Mouse (Mus musculus) forebrain, postnatal 0 days (tissue): ENCODE measurements at regions not wholly inside any gene's neighbourhood (a gene's known extent, or its start where the extent isn't known, plus 50 kb on each side); places are given as distances from the start of the nearest gene placed in this dataset.
"Not testable (repeated sequence)": the region's sequence is repeated elsewhere in the genome, so short reads cannot be mapped to it uniquely, and the experiment has no call there.

Source experiments
- ATAC-seq: fragments of 200-750 bp; cut with Nextera tagmentation; 2 replicates; pipeline ENCODE4 v1.8.0; 2017; ENCODE audit warnings: mild to moderate bottlenecking, moderate library complexity
- DNase-seq: peaks from one replicate; pipeline ENCODE4 v3.0.0-alpha.2; 2015
- H3K27ac ChIP-seq: fragments of 300-500 bp; sonication (generic); 2 replicates; pipeline ENCODE4 v1.5.1; 2014; ENCODE audit warnings: low read depth, mild to moderate bottlenecking, antibody characterized with exemption, low read length, moderate library complexity, mixed read lengths
- H3K27me3 ChIP-seq: fragments of 300-500 bp; sonication (generic); 2 replicates; pipeline ENCODE4 v1.6.1; 2014; ENCODE audit warnings: mild to moderate bottlenecking, low read length, mixed read lengths; ENCODE audit not compliant: insufficient read depth
- H3K36me3 ChIP-seq: fragments of 300-500 bp; sonication (generic); 2 replicates; pipeline ENCODE4 v1.6.1; 2014; ENCODE audit warnings: mild to moderate bottlenecking, moderate library complexity; ENCODE audit not compliant: insufficient read depth
- H3K4me1 ChIP-seq: fragments of 300-500 bp; sonication (generic); 2 replicates; pipeline ENCODE4 v1.6.1; 2014; ENCODE audit warnings: antibody characterized with exemption; ENCODE audit not compliant: insufficient read depth
- H3K4me2 ChIP-seq: fragments of 300-500 bp; sonication (generic); 2 replicates; pipeline ENCODE4 v1.6.1; 2014; ENCODE audit warnings: low read depth, mild to moderate bottlenecking, moderate library complexity
- H3K4me3 ChIP-seq: fragments of 300-500 bp; sonication (generic); 2 replicates; pipeline ENCODE4 v1.5.1; 2014; ENCODE audit warnings: low read depth, low read length, mixed read lengths
- H3K9ac ChIP-seq: fragments of 300-500 bp; sonication (generic); 2 replicates; pipeline ENCODE4 v1.6.1; 2014; ENCODE audit warnings: mild to moderate bottlenecking
- H3K9me3 ChIP-seq: fragments of 300-500 bp; sonication (generic); 2 replicates; pipeline ENCODE4 v1.6.1; 2016; ENCODE audit warnings: low read length
- CTCF ChIP-seq: sonication (generic); IDR thresholded peaks from 2 replicates; pipeline ENCODE4 v1.5.1; 2016; ENCODE audit warnings: antibody characterized with exemption, control low read depth, low read depth
- WGBS: fragments of 180-500 bp; shearing (Covaris S2); extraction: QIAGEN DNeasy Blood & Tissue Kit; methylation state at CpG from one replicate; pipeline ENCODE4 v1.1.7; 2014; 5-methylcytosine and 5-hydroxymethylcytosine counted together

- Histone ChIP-seq H3K9ac (no peak overlapping the region), H3K27ac (no peak overlapping the region), H3K36me3 (no peaks in the 10 kb centered on the region), H3K27me3 (no peaks in the 10 kb centered on the region), H3K4me3 (no peak overlapping the region), H3K4me2 (no peak overlapping the region), H3K9me3 (no peaks in the 10 kb centered on the region), H3K4me1 (no peaks in the 10 kb centered on the region)
- DNase-seq: no peak
- no peak for ATAC-seq
- TF ChIP-seq CTCF: no peak
- 77% methylated on average over 3 of the region's 3 CpGs for WGBS
Observed at GRCm38 (mm10) chr5:3219770-3220169, 121.5 kb upstream of the Cdk6 start.

- H3K9ac ChIP-seq, H3K4me3 ChIP-seq, H3K4me1 ChIP-seq, H3K27me3 ChIP-seq, H3K27ac ChIP-seq, ATAC-seq, H3K36me3 ChIP-seq, H3K4me2 ChIP-seq, H3K9me3 ChIP-seq: not testable (repeated sequence)
- WGBS: 72% methylated on average over 4 of the region's 4 CpGs
- DNase-seq: peak; percentile 23
Observed at GRCm38 (mm10) chr5:3223819-3224218, 117.5 kb upstream of the Cdk6 start.

GRCm38 (mm10) chr5:3224392-3225054 lies 116.8 kb upstream of the Cdk6 start:
- not testable (repeated sequence) for DNase-seq

GRCm38 (mm10) chr5:3225358-3225757 lies 115.9 kb upstream of the Cdk6 start:
- H3K4me2 ChIP-seq, H3K9me3 ChIP-seq, H3K27me3 ChIP-seq, H3K4me3 ChIP-seq, ATAC-seq, DNase-seq, H3K9ac ChIP-seq, H3K4me1 ChIP-seq, H3K27ac ChIP-seq, H3K36me3 ChIP-seq: not testable (repeated sequence)
- WGBS: 57% methylated on average over 8 of the region's 8 CpGs

More at GRCm38 (mm10) chr5:3224392-3225054, 116.8 kb upstream of the Cdk6 start:
- H3K4me2 ChIP-seq, H3K9ac ChIP-seq, H3K27ac ChIP-seq, H3K9me3 ChIP-seq, H3K27me3 ChIP-seq, H3K36me3 ChIP-seq, ATAC-seq, H3K4me1 ChIP-seq, H3K4me3 ChIP-seq: not testable (repeated sequence)
- 67% methylated on average over 14 of the region's 14 CpGs for WGBS

- H3K27ac ChIP-seq, H3K4me3 ChIP-seq, H3K9ac ChIP-seq, DNase-seq, ATAC-seq, H3K4me2 ChIP-seq, H3K36me3 ChIP-seq, H3K27me3 ChIP-seq, H3K9me3 ChIP-seq, H3K4me1 ChIP-seq: not testable (repeated sequence)
- WGBS: 66% methylated on average over 2 of the region's 2 CpGs
Observed at GRCm38 (mm10) chr5:3244067-3244466, 97.2 kb upstream of the Cdk6 start.

- Histone ChIP-seq H3K27ac (no peak overlapping the region), H3K27me3 (no peaks in the 10 kb centered on the region), H3K9me3 (no peaks in the 10 kb centered on the region), H3K9ac (no peak overlapping the region), H3K4me1 (no peaks in the 10 kb centered on the region), H3K4me2 (no peak overlapping the region), H3K36me3 (no peaks in the 10 kb centered on the region), H3K4me3 (no peak overlapping the region)
- ATAC-seq: no peak
- 69% methylated on average over 2 of the region's 2 CpGs for WGBS
- no peak for TF ChIP-seq CTCF
- DNase-seq: no peak
Observed at GRCm38 (mm10) chr5:3247333-3247732, 94.0 kb upstream of the Cdk6 start.

GRCm38 (mm10) chr5:3250273-3250672 lies 91.0 kb upstream of the Cdk6 start:
- Histone ChIP-seq H3K9ac (no peak overlapping the region), H3K4me1 (no peaks in the 10 kb centered on the region), H3K4me2 (no peak overlapping the region), H3K27ac (no peak overlapping the region), H3K9me3 (no peaks in the 10 kb centered on the region), H3K27me3 (no peaks in the 10 kb centered on the region), H3K36me3 (no peaks in the 10 kb centered on the region), H3K4me3 (no peak overlapping the region)
- ATAC-seq (no peak), DNase-seq (no peak)
- TF ChIP-seq CTCF: no peak
- WGBS: 92% methylated on average over 2 of the region's 2 CpGs

- no peaks in the 10 kb centered on the region for H3K36me3 ChIP-seq
- H3K4me3 ChIP-seq: no peak overlapping the region
- no peaks in the 10 kb centered on the region for H3K27me3 ChIP-seq
- no peak overlapping the region for H3K27ac ChIP-seq
- no peaks in the 10 kb centered on the region for H3K9me3 ChIP-seq
- TF ChIP-seq CTCF: no peak
- 57% methylated on average over 1 of the region's 1 CpGs for WGBS
- ATAC-seq (peak; percentile 59), DNase-seq (peak; percentile 12)
- no peaks in the 10 kb centered on the region for H3K4me1 ChIP-seq
- H3K4me2 ChIP-seq: no peak overlapping the region
- no peak overlapping the region for H3K9ac ChIP-seq
Observed at GRCm38 (mm10) chr5:3260289-3260688, 81.0 kb upstream of the Cdk6 start.

- not testable (repeated sequence) for H3K9me3 ChIP-seq, ATAC-seq, H3K4me3 ChIP-seq, DNase-seq, H3K27ac ChIP-seq, H3K4me1 ChIP-seq, H3K27me3 ChIP-seq, H3K9ac ChIP-seq, H3K36me3 ChIP-seq, H3K4me2 ChIP-seq
- 83% methylated on average over 8 of the region's 8 CpGs for WGBS
Observed at GRCm38 (mm10) chr5:3264988-3265738, 76.1 kb upstream of the Cdk6 start.
